Comparison of ENCODE assay signal across 9 mouse cellular contexts in genomic region chr4:137722692-137723427, GRCm38 (mm10). TPM values are rescaled to one million over a fixed set of nuclear protein-coding genes. Genes with fewer than 3 reads are reported as not detected.
DNase-seq lines count a peak whose midpoint lies in the region; ATAC-seq and TF ChIP-seq lines count a peak whose summit lies in the region.
"Had no signal": no experiment of that assay in that cellular context is flagged by ENCODE, and none has a peak within 500 bp of the region (broad histone marks: within the 10 kb centered on the region; RNA-seq: fewer than 3 reads in every experiment).

No protein-coding gene starts in this region.

- H3K36me3 ChIP-seq in hindbrain, embryonic 15.5 days: no peaks in the 10 kb centered on the region; the same call in 1 of the 2 replicates

- peaks cover 38% of the 10 kb centered on the region for H3K4me1 ChIP-seq in hindbrain, embryonic 15.5 days (replicated peaks)

- WGBS in hindbrain, embryonic 15.5 days: 29% methylated on average over 12 of the region's 12 CpGs

- 0 out of 2 replicates have a peak overlapping the region, but pooled peaks have one; percentile 30 for H3K27ac ChIP-seq in hindbrain, embryonic 15.5 days (replicated peaks)
- peak overlapping the region; percentile 70 for H3K27ac ChIP-seq in left cerebral cortex, adult 2 months

- peak; percentile 96 for TF ChIP-seq CTCF in left cerebral cortex, adult 2 months (IDR thresholded peaks at IDR 0.05)

- H3K4me3 ChIP-seq in hindbrain, embryonic 15.5 days: no peak overlapping the region
- H3K4me3 ChIP-seq in left cerebral cortex, adult 2 months: 0 out of 2 replicates have a peak overlapping the region, but pooled peaks have one; percentile 5

- DNase-seq in heart, adult 11 months: peak; percentile 95
- no peak for DNase-seq in heart, postnatal 25 days (ENCODE audit: low spot score)
- DNase-seq in cerebellum, postnatal 10 days: peak; percentile 88 to 92
- peak; percentile 72 to 92 for DNase-seq in frontal cortex, adult 2 months (ENCODE audit: extremely low spot score in 1 of 2, low spot score in 1 of 2)
- peak; percentile 79 to 84 for DNase-seq in left cerebral cortex, adult 2 months (ENCODE audit: extremely low spot score in 1 of 2, low spot score in 2 of 2)
- peak; percentile 75 to 79 for DNase-seq in right cerebral cortex, postnatal 36 days (ENCODE audit: low spot score in 2 of 2)

- H3K9me3 ChIP-seq in hindbrain, embryonic 15.5 days: no peaks in the 10 kb centered on the region

- peak overlapping the region; percentile 13; the same call in 1 of the 2 replicates for H3K4me2 ChIP-seq in hindbrain, embryonic 15.5 days

- no peak overlapping the region for H3K9ac ChIP-seq in hindbrain, embryonic 15.5 days

- no peaks in the 10 kb centered on the region for H3K27me3 ChIP-seq in hindbrain, embryonic 15.5 days
- H3K27me3 ChIP-seq: Patski had no signal

- peak; percentile 17; the same call in 1 of the 2 replicates for ATAC-seq in hindbrain, embryonic 15.5 days (ENCODE audit: low FRiP score, low read depth)
- ATAC-seq in megakaryocyte progenitor cell, adult 5-6 weeks (replicated peaks; ENCODE audit: poor library complexity): peak; percentile 64
- ATAC-seq: Patski had no signal

- intact Hi-C loops in heart, postnatal 25 days (cut with DNase I): loop anchor here (1.0 to 10.0 kb wide), 3 partner anchors 40 to 392 kb away; no protein-coding TSS in a partner anchor
- intact Hi-C loops in left cerebral cortex, adult 2 months (cut with DNase I): loop anchor here (1.0 kb wide), 2 partner anchors 40 to 47 kb away; no protein-coding TSS in a partner anchor

RNA-seq across cellular contexts. Expression of gene Rap1gap, which starts 58.3 kb away (rescaled TPM):
- 10 to 100 TPM; 13.8 to 19.4 TPM for total RNA-seq in heart, postnatal 25 days (2021)
- polyA plus RNA-seq in frontal cortex, adult 2 months (2012; rRNA removed): 265 and 280 TPM in 2 replicates
- polyA plus RNA-seq in hindbrain, embryonic 15.5 days (2015; fragmentation: Nextera tagmentation; extraction: Ambion mirVana): 93.2 and 99.6 TPM in 2 replicates
- 100 to 1,000 TPM; 267 to 315 TPM for total RNA-seq in left cerebral cortex, adult 2 months (2021)
- total RNA-seq in megakaryocyte progenitor cell, adult 5-6 weeks (2015): 1.5 and 1.7 TPM in 2 replicates
- 0.83 and 0.98 TPM in 2 replicates for total RNA-seq in megakaryocyte progenitor cell, adult 5-6 weeks (2017)

Comparison
In these comparisons a context has a peak if more than half of its experiments do, and no peak if none do; other contexts are left out.
1. RNA of gene Rap1gap, which starts 58.3 kb away (total RNA-seq): 267 to 315 TPM in left cerebral cortex, adult 2 months; 13.8 to 19.4 TPM in heart, postnatal 25 days and 0.83 to 1.7 TPM in megakaryocyte progenitor cell, adult 5-6 weeks; every median in the first group is over 10 times any median in the second.